ENCODE assay signal across 8 mouse cellular contexts in genomic region chr16:44254698-44255097, GRCm38 (mm10).
DNase-seq lines count a peak whose midpoint lies in the region; ATAC-seq and TF ChIP-seq lines count a peak whose summit lies in the region.

No protein-coding gene starts in this region.

- H3K27ac ChIP-seq in kidney, embryonic 15.5 days = no peak overlapping the region
- H3K27ac ChIP-seq in stomach, postnatal 0 days (replicated peaks) = no peak overlapping the region

- no peaks in the 10 kb centered on the region for H3K27me3 ChIP-seq in kidney, embryonic 15.5 days
- no peaks in the 10 kb centered on the region for H3K27me3 ChIP-seq in stomach, postnatal 0 days (ENCODE audit: control insufficient read depth, insufficient read depth, low read length)

- H3K9ac ChIP-seq in kidney, embryonic 15.5 days = no peak overlapping the region
- H3K9ac ChIP-seq in stomach, postnatal 0 days (ENCODE audit: low read length) = no peak overlapping the region

- 71% methylated on average over 7 of the region's 7 CpGs for WGBS in kidney, embryonic 15.5 days
- WGBS in stomach, postnatal 0 days = 48% methylated on average over 7 of the region's 7 CpGs

- no peaks in the 10 kb centered on the region for H3K9me3 ChIP-seq in kidney, embryonic 15.5 days (replicated peaks)
- no peaks in the 10 kb centered on the region for H3K9me3 ChIP-seq in stomach, postnatal 0 days (ENCODE audit: control insufficient read depth, low read length)

- no peak overlapping the region for H3K4me3 ChIP-seq in kidney, embryonic 15.5 days (replicated peaks)
- no peak overlapping the region for H3K4me3 ChIP-seq in stomach, postnatal 0 days (ENCODE audit: low read depth, low read length)

- ATAC-seq in kidney, embryonic 15.5 days (replicated peaks; ENCODE audit: low FRiP score) = peak; percentile 75; the same call in 1 of the 2 replicates
- peak; percentile 54; the same call in 1 of the 2 replicates for ATAC-seq in stomach, postnatal 0 days (ENCODE audit: low FRiP score, low TSS enrichment)
- ATAC-seq in erythroid progenitor cell, adult 5-6 weeks (replicated peaks; ENCODE audit: low FRiP score, poor library complexity, severe bottlenecking) = no peak

- H3K36me3 ChIP-seq in kidney, embryonic 15.5 days = no peaks in the 10 kb centered on the region
- no peaks in the 10 kb centered on the region for H3K36me3 ChIP-seq in stomach, postnatal 0 days (ENCODE audit: control insufficient read depth, insufficient read depth, low read length)

- no peaks in the 10 kb centered on the region for H3K4me1 ChIP-seq in kidney, embryonic 15.5 days
- H3K4me1 ChIP-seq in stomach, postnatal 0 days (replicated peaks; ENCODE audit: control insufficient read depth, insufficient read depth) = no peaks in the 10 kb centered on the region

- TF ChIP-seq CTCF in stomach, postnatal 0 days (IDR thresholded peaks at IDR 0.05; ENCODE audit: low read depth) = no peak

- DNase-seq in kidney, adult 18-20 months = no peak
- DNase-seq in brain, adult 2 months (ENCODE audit: low read depth, low spot score) = peak; percentile 98
- DNase-seq in frontal cortex, adult 2 months (ENCODE audit: extremely low spot score in 1 of 2, low spot score in 1 of 2) = peak; percentile 28 to 66
- DNase-seq in layer of hippocampus, postnatal 10 days (ENCODE audit: low spot score in 2 of 2) = peak; percentile 65 to 67
- DNase-seq in stomach, postnatal 0 days (ENCODE audit: low spot score) = peak; percentile 31
- no peak for DNase-seq in spleen, postnatal 4 days (ENCODE audit: low spot score in 2 of 2)

- no peak overlapping the region for H3K4me2 ChIP-seq in kidney, embryonic 15.5 days
- no peak overlapping the region for H3K4me2 ChIP-seq in stomach, postnatal 0 days (replicated peaks; ENCODE audit: low read depth)

- TF ChIP-seq EP300 in stomach, postnatal 0 days (optimal IDR thresholded peaks at IDR 0.05) = no peak

Comparison
In these comparisons a context has a peak if more than half of its experiments do, and no peak if none do; other contexts are left out.
1. DNase-seq: peak in brain, adult 2 months (single experiment), frontal cortex, adult 2 months (2 of 2), layer of hippocampus, postnatal 10 days (2 of 2) and stomach, postnatal 0 days (single experiment); none in kidney, adult 18-20 months (single experiment) and spleen, postnatal 4 days (0 of 2).